Mouse (Mus musculus) thymus, adult 2 months (tissue): ENCODE data around the gene Nhlrc2.

Experiments used
- CTCF ChIP-seq: fragments of 200-500 bp; IDR thresholded peaks from 2 replicates; pipeline ENCODE4 v1.5.1; 2012; ENCODE audit warnings: mild to moderate bottlenecking, control low read depth, low read length, moderate library complexity, borderline replicate concordance; ENCODE audit not compliant: control insufficient read depth, poor library complexity, insufficient read depth; ENCODE audit errors: extremely low read depth
- POLR2A ChIP-seq: fragments of 200-500 bp; IDR thresholded peaks from 2 replicates; pipeline ENCODE4 v1.6.1; 2012; ENCODE audit warnings: mild to moderate bottlenecking, low read length, control low read depth, moderate library complexity; ENCODE audit not compliant: control insufficient read depth, poor library complexity, insufficient read depth; ENCODE audit errors: extremely low read depth

- TF ChIP-seq CTCF (no peak), POLR2A (no peak)
Measured at GRCm38 (mm10) chr19:56588205-56588626, 40.2 kb downstream of the Nhlrc2 start.
